Comparison of ENCODE assay signal across 15 mouse cellular contexts in the genomic region with DNA sequence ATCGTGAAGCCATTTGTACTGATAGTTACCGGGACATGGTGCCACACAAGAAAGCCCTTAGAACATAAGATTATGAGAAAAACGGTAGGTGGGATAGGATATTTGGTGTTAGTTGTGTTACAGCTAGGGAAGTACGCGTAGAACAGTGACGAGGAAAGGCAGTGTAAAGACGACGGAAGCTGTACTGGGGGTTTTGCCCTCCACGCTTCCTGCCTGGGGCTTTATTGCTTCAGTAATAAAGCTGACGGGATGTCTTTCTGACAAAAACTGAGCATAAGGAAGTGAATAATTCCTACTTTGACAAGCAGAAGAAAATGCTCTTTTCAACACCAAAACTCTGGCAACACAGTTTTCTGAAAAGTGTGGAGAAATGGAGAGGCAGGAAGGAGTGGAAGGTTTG.
DNase-seq lines count a peak whose midpoint lies in the region; ATAC-seq and TF ChIP-seq lines count a peak whose summit lies in the region.
"Had no signal": no experiment of that assay in that cellular context is flagged by ENCODE, and none has a peak within 500 bp of the region (broad histone marks: within the 10 kb centered on the region; RNA-seq: fewer than 3 reads in every experiment).

No protein-coding gene starts in this region.

- H3K27me3 ChIP-seq in kidney, postnatal 0 days (ENCODE audit: insufficient read depth, low read length): no peaks in the 10 kb centered on the region
- H3K27me3 ChIP-seq: CH12.LX; heart, embryonic 12.5 days; Patski had no signal

- peak overlapping the region; percentile 36; the same call in 1 of the 2 replicates for H3K27ac ChIP-seq in kidney, postnatal 0 days

- 0 out of 2 replicates have a peak, but pooled peaks cover 9% of the 10 kb centered on the region for H3K36me3 ChIP-seq in kidney, postnatal 0 days (ENCODE audit: insufficient read depth, low read length)

- H3K4me2 ChIP-seq in kidney, postnatal 0 days (ENCODE audit: low read length): no peak overlapping the region
- H3K4me2 ChIP-seq: heart, embryonic 12.5 days had no signal

- peak; percentile 58 for DNase-seq in kidney, postnatal 0 days (ENCODE audit: low spot score)
- no peak for DNase-seq in kidney, postnatal 36 days
- DNase-seq in left cerebral cortex, postnatal 14 days (ENCODE audit: low spot score in 2 of 2): no peak
- DNase-seq in right cerebral cortex, adult 18-20 months: no peak
- DNase-seq in layer of hippocampus, adult 9-11 months: no peak
- DNase-seq: adrenal gland, postnatal 10 days; cerebellum, adult 11-12 months had no signal

- TF ChIP-seq CTCF in kidney, postnatal 0 days (IDR thresholded peaks at IDR 0.05; ENCODE audit: low read depth): no peak

- no peak for ATAC-seq in kidney, postnatal 0 days (replicated peaks; ENCODE audit: low FRiP score, low read depth)
- peak; percentile 82 for ATAC-seq in CD4-positive, CD25-positive, alpha-beta regulatory T cell, adult 4 months
- ATAC-seq in granulocyte monocyte progenitor cell, adult 5-6 weeks (replicated peaks; ENCODE audit: poor library complexity, severe bottlenecking): peak; percentile 63
- ATAC-seq in megakaryocyte progenitor cell, adult 5-6 weeks (replicated peaks; ENCODE audit: poor library complexity): peak; percentile 56
- ATAC-seq: hindbrain, embryonic 16.5 days; Patski had no signal

- H3K4me3 ChIP-seq in kidney, postnatal 0 days (replicated peaks; ENCODE audit: low read depth, low read length): no peak overlapping the region
- H3K4me3 ChIP-seq: heart, embryonic 12.5 days; myocyte had no signal

- 62% methylated on average over 10 of the region's 10 CpGs for WGBS in kidney, postnatal 0 days

- intact Hi-C loops in left cerebral cortex, postnatal 14 days (cut with DNase I): no loop called here

- H3K9me3 ChIP-seq in kidney, postnatal 0 days (replicated peaks; ENCODE audit: low read length): no peaks in the 10 kb centered on the region
- H3K9me3 ChIP-seq: heart, embryonic 12.5 days had no signal

- peaks cover 26% of the 10 kb centered on the region for H3K4me1 ChIP-seq in kidney, postnatal 0 days (replicated peaks; ENCODE audit: insufficient read depth, low read length)

- H3K9ac ChIP-seq in kidney, postnatal 0 days (ENCODE audit: low read depth, low read length): no peak overlapping the region
- H3K9ac ChIP-seq: heart, embryonic 12.5 days had no signal
